Mouse (Mus musculus) hindbrain, postnatal 0 days (tissue): ENCODE data around the gene Specc1. TPM values are rescaled to one million over a fixed set of nuclear protein-coding genes. Genes with fewer than 3 reads are reported as not detected.

Experiments
- ATAC-seq: fragments of 200-750 bp; cut with Nextera tagmentation; 2 replicates; pipeline ENCODE4 v1.8.0; 2017; ENCODE audit warnings: mild to moderate bottlenecking, moderate TSS enrichment, moderate library complexity
- DNase-seq: peaks from one replicate; pipeline ENCODE4 v3.0.0-alpha.2; 2015; ENCODE audit warnings: low spot score
- H3K27ac ChIP-seq: fragments of 300-500 bp; sonication (generic); 2 replicates; pipeline ENCODE4 v1.5.1; 2014; ENCODE audit warnings: mild to moderate bottlenecking
- H3K27me3 ChIP-seq: fragments of 300-500 bp; sonication (generic); 2 replicates; pipeline ENCODE4 v1.6.1; 2014; ENCODE audit warnings: low read length, mixed read lengths; ENCODE audit not compliant: insufficient read depth
- H3K36me3 ChIP-seq: fragments of 300-500 bp; sonication (generic); 2 replicates; pipeline ENCODE4 v1.6.1; 2014; ENCODE audit warnings: low read length, mixed read lengths; ENCODE audit not compliant: insufficient read depth
- H3K4me1 ChIP-seq: fragments of 300-500 bp; sonication (generic); 2 replicates; pipeline ENCODE4 v1.6.1; 2014; ENCODE audit warnings: antibody characterized with exemption, low read length, mixed read lengths; ENCODE audit not compliant: insufficient read depth
- H3K4me2 ChIP-seq: fragments of 300-500 bp; sonication (generic); 2 replicates; pipeline ENCODE4 v1.6.1; 2014; ENCODE audit warnings: low read depth, mild to moderate bottlenecking, low read length, moderate library complexity, mixed read lengths
- H3K4me3 ChIP-seq: fragments of 300-500 bp; sonication (generic); 2 replicates; pipeline ENCODE4 v1.5.1; 2014; ENCODE audit warnings: low read length
- H3K9ac ChIP-seq: fragments of 300-500 bp; sonication (generic); replicated peaks from 2 replicates; pipeline ENCODE4 v1.6.1; 2014; ENCODE audit warnings: mild to moderate bottlenecking, low read length, moderate library complexity, mixed read lengths
- H3K9me3 ChIP-seq: fragments of 300-500 bp; sonication (generic); 2 replicates; pipeline ENCODE4 v1.6.1; 2016; ENCODE audit warnings: low read length, mixed read lengths
- CTCF ChIP-seq: IDR thresholded peaks from 2 replicates; pipeline ENCODE4 v1.5.1; 2016; ENCODE audit warnings: antibody characterized with exemption, control low read depth, low read depth
- WGBS: fragments of 180-500 bp; shearing (Covaris S2); extraction: QIAGEN DNeasy Blood & Tissue Kit; methylation state at CpG from one replicate; pipeline ENCODE4 v1.1.7; 2014; 5-methylcytosine and 5-hydroxymethylcytosine counted together
- polyA plus RNA-seq: library from polyadenylated mRNA; unstranded; fragments of >200 nt; fragmentation: Nextera tagmentation; extraction: Ambion mirVana; gene quantifications from 2 replicates; pipeline ENCODE4 v1.2.1, GENCODE M21; 2015
- total RNA-seq: library from RNA; depleted of rRNA; stranded (reverse); fragments of >200 nt; gene quantifications from 2 replicates; pipeline ENCODE4 v1.2.3, GENCODE M21; 2014

Gene Specc1
- total and polyA plus RNA-seq, 2 experiments from 2014 or later = 20.7 to 34.0 TPM

DNA sequence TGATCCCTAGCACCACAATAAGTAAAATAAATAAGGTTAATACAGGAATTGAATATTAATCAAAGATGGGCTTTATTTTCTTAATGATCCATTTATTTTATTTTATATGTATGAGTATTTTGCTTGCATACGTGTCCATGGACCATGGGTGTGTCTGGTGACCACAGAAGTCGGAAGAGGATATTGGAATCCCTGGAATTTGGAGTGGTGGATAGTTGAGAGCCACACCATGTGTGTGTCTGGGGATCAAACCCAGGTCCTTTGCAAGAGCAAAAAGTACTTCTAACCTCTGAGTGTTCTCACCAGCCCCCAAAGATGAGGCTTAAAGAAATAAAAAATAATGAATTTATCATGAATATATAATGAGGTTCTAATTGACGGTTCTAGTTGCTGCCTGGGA lies 132.1 kb downstream of the Specc1 start:
- no peaks in the 10 kb centered on the region for H3K4me1 ChIP-seq
- H3K27me3 ChIP-seq = no peaks in the 10 kb centered on the region
- H3K4me2 ChIP-seq = no peak overlapping the region
- H3K27ac ChIP-seq = no peak overlapping the region
- H3K9ac ChIP-seq = no peak overlapping the region
- DNase-seq (no peak), ATAC-seq (no peak)
- no peak for TF ChIP-seq CTCF
- no peak overlapping the region for H3K4me3 ChIP-seq
- no peaks in the 10 kb centered on the region for H3K9me3 ChIP-seq
- no peaks in the 10 kb centered on the region for H3K36me3 ChIP-seq
- WGBS = 81% methylated on average over 3 of the region's 3 CpGs

DNA sequence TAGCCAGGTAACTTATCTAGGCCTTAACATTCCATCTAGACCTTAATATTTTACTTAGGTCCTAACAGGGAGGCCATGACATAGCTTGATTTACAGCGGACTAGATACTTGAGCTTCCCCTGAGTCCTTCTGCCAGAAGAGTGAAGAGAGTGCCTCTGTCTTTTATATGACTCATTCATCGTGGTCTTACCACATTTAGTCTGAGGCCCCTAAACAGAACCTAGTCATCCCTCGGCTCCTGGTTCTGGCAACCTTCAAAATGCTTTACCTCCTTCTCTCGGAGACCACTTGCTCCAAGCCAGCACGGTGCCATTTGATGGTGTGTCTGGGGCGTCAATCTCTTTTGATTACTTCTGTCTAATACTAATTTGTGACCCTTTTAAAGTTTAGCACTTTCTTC lies 133.8 kb downstream of the Specc1 start:
- 87% methylated on average over 6 of the region's 6 CpGs for WGBS
- no peak for TF ChIP-seq CTCF
- no peak overlapping the region for H3K9ac ChIP-seq

DNA sequence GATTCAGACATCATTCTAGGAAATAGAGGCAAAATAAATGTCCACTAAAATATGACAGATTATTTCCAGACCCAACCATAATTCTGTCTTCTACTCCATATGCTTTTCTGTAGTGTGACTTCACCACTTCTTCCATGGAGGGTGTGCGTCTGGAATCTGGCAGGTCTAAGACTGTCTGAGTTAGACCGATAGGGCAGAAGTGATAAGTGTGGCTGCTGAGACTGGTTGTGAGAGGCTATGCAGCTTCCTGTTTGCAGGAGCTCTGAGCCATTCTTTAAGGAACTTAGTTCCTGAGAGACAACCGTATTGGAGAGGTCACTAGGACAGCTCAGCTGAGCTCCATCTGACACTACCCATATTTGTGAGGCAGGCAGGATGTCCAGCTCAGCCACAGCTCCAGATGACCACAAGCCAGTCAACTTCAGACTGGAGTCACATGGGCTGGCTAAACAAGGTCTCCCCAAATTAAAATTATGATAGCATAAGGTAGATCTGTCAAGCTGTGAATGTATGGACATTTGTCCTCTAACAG lies 146.9 kb downstream of the Specc1 start:
- no peaks in the 10 kb centered on the region for H3K27me3 ChIP-seq
- no peak for ATAC-seq
- no peak overlapping the region for H3K9ac ChIP-seq
- no peak for TF ChIP-seq CTCF
- DNase-seq = no peak
- no peak overlapping the region for H3K4me2 ChIP-seq
- H3K4me3 ChIP-seq = no peak overlapping the region
- no peak overlapping the region for H3K27ac ChIP-seq
- H3K36me3 ChIP-seq = no peaks in the 10 kb centered on the region
- H3K4me1 ChIP-seq = no peaks in the 10 kb centered on the region
- WGBS = 83% methylated on average over 3 of the region's 3 CpGs
- H3K9me3 ChIP-seq = no peaks in the 10 kb centered on the region

More for the DNA sequence above, 133.8 kb downstream of the Specc1 start:
- Histone ChIP-seq H3K27me3 (no peaks in the 10 kb centered on the region), H3K36me3 (no peaks in the 10 kb centered on the region), H3K4me1 (no peaks in the 10 kb centered on the region), H3K9me3 (no peaks in the 10 kb centered on the region), H3K4me3 (no peak overlapping the region), H3K27ac (no peak overlapping the region), H3K4me2 (no peak overlapping the region)
- ATAC-seq (no peak), DNase-seq (no peak)

DNA sequence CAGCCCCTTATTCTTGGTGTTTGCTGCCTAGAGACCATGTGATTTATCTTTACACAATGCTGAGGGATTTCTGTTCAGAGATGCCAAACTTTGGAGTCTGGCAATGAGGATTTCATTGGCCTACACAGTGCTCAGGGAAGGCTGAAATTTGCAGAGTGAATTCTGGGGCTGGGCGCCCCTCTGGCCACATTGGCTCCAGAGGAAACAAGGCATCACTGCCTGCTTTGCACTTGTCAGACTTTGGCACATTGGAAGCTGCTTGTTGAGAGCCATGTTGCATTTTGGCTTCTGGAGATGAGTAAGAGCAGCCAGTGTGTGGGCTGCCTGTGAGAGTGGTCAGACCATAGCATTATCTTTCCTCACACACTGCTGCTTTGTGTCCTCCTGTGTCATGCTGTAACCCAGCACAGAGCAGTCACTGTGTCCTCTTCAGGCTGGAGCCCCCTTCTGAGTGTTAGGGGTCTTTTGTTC lies 149.9 kb downstream of the Specc1 start:
- DNase-seq (peak; percentile 75), ATAC-seq (peak; percentile 98)
- H3K9me3 ChIP-seq = no peaks in the 10 kb centered on the region
- no peak overlapping the region for H3K4me2 ChIP-seq
- H3K9ac ChIP-seq = no peak overlapping the region
- H3K36me3 ChIP-seq = no peaks in the 10 kb centered on the region
- WGBS = 67% methylated on average over 1 of the region's 1 CpGs
- no peaks in the 10 kb centered on the region for H3K27me3 ChIP-seq
- peak overlapping the region; percentile 32 for H3K27ac ChIP-seq
- no peak for TF ChIP-seq CTCF
- H3K4me3 ChIP-seq = no peak overlapping the region
- no peaks in the 10 kb centered on the region for H3K4me1 ChIP-seq

DNA sequence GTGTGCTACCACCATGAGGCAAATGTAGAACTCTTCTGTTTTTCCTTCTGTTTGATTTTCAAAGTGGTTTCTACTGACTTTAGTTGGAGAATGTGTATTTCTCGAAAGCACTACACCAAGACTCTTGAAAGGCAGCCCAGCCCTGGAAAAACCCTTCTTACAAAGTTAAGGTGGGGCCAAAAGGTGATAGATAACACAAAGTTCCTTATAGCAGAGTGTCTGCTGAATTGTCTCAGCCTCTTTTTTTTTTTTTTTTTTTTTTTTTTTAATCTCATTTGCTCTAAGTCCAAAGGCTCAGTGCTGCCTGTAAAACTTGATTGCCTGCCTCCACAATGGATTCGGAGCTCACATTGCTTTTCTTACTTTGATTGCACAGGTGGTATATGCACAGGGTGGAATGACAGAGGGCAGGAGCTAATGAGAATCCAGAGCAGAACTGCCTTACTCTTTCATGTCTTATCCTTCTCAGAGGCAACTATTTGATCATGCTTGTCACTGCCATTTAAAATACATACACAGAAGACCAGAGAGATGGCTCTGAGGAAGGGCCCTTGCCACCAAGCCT lies 150.8 kb downstream of the Specc1 start:
- no peaks in the 10 kb centered on the region for H3K4me1 ChIP-seq
- 86% methylated on average over 2 of the region's 2 CpGs for whole genome bisulfite sequencing
- no peak for TF ChIP-seq CTCF
- ATAC-seq (no peak), DNase-seq (no peak)
- H3K4me2 ChIP-seq = no peak overlapping the region
- H3K27me3 ChIP-seq = no peaks in the 10 kb centered on the region
- peak overlapping the region; percentile 32 for H3K27ac ChIP-seq
- H3K9ac ChIP-seq = no peak overlapping the region
- no peaks in the 10 kb centered on the region for H3K36me3 ChIP-seq
- no peaks in the 10 kb centered on the region for H3K9me3 ChIP-seq
- no peak overlapping the region for H3K4me3 ChIP-seq

DNA sequence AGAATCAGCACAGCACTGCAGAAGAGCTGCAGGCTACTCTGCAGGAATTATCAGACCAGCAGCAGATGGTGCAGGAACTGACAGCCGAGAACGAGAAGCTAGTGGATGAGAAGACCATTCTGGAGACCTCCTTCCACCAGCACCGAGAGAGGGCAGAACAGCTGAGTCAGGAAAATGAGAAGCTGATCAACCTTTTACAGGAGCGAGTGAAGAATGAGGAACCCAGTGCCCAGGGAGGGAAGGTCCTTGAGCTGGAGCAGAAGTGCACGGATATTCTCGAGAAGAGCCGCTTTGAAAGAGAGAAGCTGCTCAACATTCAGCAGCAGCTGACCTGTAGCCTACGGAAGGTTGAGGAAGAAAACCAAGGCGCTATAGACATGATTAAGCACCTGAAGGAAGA lies 162.0 kb downstream of the Specc1 start:
- Histone ChIP-seq H3K4me1 (no peaks in the 10 kb centered on the region), H3K9me3 (no peaks in the 10 kb centered on the region), H3K27me3 (no peaks in the 10 kb centered on the region), H3K9ac (no peak overlapping the region), H3K36me3 (0 out of 2 replicates have a peak, but pooled peaks cover 3% of the 10 kb centered on the region), H3K4me2 (no peak overlapping the region), H3K27ac (no peak overlapping the region), H3K4me3 (no peak overlapping the region)
- no peak for TF ChIP-seq CTCF
- ATAC-seq (no peak), DNase-seq (no peak)
- 91% methylated on average over 9 of the region's 9 CpGs for WGBS

DNA sequence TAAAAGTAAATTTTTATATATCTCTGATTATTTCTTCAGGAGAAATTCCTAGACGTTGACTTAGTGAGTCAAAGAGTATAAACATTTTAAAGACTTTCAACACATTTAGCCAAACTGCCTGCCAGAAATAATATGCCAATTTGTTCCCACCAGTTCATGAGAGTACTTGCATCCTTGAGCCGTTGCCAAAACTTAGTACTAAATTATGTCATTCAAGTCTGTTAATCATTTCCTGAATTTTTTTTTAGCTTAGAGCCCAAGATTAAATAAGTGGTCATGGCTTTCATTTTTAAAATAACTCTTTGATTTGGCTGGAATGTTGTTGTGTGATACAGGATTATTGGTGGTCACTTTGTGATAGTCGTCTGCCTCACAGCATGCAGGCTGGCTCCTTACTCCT lies 163.3 kb downstream of the Specc1 start:
- no peaks in the 10 kb centered on the region for H3K9me3 ChIP-seq
- H3K27me3 ChIP-seq = no peaks in the 10 kb centered on the region
- no peak for DNase-seq
- WGBS = 54% methylated on average over 3 of the region's 3 CpGs
- no peak overlapping the region for H3K9ac ChIP-seq
- 0 out of 2 replicates have a peak, but pooled peaks cover 3% of the 10 kb centered on the region for H3K36me3 ChIP-seq
- H3K4me2 ChIP-seq = no peak overlapping the region
- no peak overlapping the region for H3K27ac ChIP-seq
- no peak overlapping the region for H3K4me3 ChIP-seq
- no peak for ATAC-seq
- H3K4me1 ChIP-seq = no peaks in the 10 kb centered on the region
- TF ChIP-seq CTCF = no peak
